Mouse (Mus musculus) adrenal gland, adult 8-10 months (tissue): Measurements from ENCODE around the gene 2610528A11Rik. TPM values are rescaled to one million over a fixed set of nuclear protein-coding genes. Genes with fewer than 3 reads are reported as not detected.
"Not testable (repeated sequence)": the region's sequence is repeated elsewhere in the genome, so short reads cannot be mapped to it uniquely, and the experiment has no call there.

Experiments
- DNase-seq: peaks from one replicate; pipeline ENCODE4 v3.0.0; 2022
- total RNA-seq, 4 experiments: library from RNA; stranded (reverse); gene quantifications; 2 replicates each; pipeline ENCODE4 v1.2.4; 2022

2610528A11Rik gene
- under 1 TPM; 0.49 to 0.89 (median 0.58) TPM for total RNA-seq

DNA sequence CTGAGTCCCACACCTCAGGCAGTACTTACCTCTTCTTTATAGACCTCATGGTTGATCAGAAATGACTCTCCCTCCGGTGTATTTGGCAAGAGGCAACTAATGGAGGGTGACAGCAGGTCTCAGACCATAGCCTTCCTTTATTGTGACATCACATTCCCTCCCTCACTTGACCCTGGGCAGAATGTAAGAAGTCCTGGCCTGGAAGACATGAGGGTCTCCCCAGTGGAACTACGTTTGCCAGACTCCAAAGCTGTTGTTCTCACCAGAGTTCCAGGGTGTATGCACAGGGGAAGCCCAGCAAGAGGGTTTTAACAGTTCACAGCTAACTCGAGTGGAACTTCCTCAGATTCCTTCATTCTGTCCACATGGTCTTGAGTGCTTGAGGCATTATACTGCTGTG is at the start of gene 2610528A11Rik:
Gene 2610528A11Rik (minus strand): TSS at position 101 of the 400 bp plus-strand sequence.
- DNase-seq, result no peak

DNA sequence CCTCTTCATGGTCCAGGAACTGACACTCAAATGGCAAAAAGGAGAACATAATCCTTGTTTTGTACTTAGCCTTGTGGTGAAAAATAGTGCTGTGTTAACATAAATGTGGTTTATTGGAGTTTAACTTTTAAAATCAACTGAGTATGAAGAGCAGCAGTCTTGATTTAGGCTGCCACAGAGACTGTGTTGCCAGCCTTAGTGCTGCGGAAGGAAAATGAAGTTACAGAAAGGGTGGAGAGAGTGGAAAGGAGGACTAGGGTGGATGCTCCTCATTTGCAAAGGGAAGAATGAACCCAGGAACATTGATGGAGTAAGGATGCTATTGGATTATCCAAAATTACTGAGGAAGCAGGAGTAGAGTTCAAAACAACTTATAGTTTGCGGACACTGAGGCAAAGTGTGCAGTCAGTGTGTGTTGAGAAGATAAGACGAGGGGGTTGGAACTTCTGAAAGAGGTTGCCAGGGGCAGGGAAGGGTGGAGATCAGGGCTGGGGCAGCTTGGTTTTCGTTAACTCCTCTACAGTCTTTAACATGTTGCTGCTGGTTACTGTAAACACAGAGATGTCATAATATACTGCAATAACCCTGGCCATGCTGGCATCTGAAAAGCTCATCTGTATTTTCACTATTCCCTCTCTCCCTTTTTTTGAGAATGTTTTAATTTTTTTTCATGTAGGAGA is 49.6 kb upstream of the 2610528A11Rik start:
- DNase-seq, result no peak

DNA sequence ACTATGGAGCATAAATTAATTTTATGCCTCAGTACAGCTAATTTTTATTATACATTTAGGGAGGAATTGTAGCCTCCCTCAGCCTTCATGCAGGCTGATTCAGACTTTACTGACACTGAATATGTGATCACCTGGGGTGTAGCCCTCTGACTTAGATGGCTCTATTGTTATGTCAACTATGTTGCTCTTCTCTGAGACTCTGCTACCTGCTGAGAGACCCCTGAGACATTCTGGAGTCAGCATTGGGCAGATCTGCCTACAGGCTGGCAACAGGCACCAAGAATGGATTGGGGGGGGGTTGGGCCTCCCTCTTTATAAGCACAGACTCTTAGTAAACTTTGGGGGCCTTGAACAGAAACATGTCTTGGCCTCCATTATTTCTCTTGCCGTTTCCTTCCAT is 40.6 kb upstream of the 2610528A11Rik start:
- DNase-seq, result no peak

GRCm38 (mm10) chr14:37139051-37139710 is 25.4 kb upstream of the 2610528A11Rik start:
- no peak for DNase-seq

DNA sequence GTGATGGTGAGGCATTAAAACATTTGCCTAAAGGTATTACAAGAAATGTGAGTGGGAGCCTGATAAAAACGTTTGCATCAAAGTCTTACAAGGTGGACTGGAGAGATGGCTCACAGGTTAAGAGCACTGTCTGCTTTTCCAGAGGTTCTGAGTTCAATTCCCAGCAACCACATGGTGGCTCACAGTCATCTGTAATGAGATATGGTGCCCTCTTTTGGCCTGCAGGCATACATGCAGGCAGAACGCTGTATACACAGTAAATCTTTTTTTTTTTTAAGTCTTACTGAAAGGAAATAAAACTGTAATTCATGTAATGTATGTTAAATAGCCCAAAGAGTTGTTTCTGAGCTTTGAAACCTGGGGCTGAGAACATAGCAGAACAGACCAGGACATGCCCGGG is 23.8 kb upstream of the 2610528A11Rik start:
- DNase-seq, result not testable (repeated sequence)

DNA sequence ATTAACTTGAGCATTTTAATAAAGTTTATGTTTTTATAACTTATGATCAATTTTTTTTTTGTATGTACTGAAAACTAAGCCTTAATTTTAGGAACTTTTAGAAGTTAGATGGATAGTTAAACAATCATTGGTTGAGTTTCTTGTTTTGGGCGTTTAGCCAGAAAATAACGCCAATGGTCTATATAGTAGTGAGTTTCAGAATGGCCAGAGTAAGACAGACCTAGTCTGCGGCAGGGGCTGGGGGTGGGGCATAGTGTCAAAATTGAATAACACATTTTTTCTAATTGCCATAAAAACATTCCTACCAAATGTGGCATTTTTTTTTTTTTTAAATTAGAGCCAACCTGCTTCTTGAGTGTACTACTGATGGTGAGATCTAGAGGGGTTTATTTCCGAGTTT is 22.3 kb upstream of the 2610528A11Rik start:
- no peak for DNase-seq

DNA sequence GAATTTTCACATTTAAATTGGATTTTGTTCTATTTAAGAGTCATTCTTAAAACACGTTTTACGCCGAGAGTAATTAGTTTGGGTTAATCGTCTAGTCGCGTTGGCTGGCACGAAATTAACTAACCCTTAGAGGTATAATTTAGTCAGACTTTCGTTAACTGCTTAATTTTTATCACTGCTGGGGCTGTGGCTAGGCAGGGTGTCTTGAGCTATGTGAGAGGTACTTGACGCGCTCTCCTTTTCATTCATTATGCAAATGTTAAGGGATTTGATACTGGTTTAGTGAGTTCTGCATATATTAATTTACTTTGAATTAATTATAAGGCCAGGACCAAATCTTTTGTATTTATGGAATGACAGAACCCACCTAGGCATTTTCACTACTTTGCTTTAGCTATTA is 21.8 kb upstream of the 2610528A11Rik start:
- DNase-seq, result no peak

GRCm38 (mm10) chr14:37135127-37135593 is 21.3 kb upstream of the 2610528A11Rik start, which contains the start of gene Ghitm:
Gene Ghitm (minus strand): TSS chr14:37135272.
- DNase-seq, result peak; percentile 98

DNA sequence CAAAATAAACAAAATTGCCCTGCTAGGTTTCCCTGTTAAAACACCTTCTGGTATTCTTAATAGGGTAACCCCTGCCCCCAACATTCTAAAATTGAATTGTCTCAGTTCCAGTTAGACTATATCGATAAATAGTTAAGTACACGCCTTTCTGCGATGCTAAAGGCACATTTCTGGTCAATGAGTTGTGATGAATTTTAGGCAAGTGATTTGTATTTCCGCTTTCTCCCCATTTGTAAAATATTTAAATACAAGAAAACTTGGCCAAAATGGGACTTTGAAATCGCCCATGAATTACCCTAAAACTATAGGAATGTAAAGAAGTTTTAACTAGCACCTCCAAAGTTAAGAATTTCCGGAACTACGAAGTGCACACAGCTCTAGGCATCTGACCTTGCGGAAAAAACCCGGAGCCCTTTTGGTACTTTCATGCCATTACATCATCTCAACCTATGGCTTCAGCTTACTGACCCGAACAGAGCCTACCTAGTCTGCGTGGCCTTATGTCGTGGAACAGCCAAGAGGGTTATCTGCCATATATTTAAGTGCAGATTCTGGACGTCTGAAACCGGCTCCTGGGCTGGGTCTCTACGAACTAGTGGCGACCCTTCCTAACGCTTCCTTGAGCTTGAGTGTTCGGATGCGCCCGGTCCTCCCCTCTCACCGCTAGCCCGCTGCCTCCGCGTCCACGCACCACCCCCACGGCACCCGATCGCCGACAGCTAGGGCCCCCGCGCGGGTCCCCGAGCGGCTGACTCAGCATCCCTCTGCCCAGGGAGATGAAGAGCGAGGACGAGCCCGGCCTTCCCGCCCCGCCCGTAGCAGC is 20.7 kb upstream of the 2610528A11Rik start:
- no peak for DNase-seq

DNA sequence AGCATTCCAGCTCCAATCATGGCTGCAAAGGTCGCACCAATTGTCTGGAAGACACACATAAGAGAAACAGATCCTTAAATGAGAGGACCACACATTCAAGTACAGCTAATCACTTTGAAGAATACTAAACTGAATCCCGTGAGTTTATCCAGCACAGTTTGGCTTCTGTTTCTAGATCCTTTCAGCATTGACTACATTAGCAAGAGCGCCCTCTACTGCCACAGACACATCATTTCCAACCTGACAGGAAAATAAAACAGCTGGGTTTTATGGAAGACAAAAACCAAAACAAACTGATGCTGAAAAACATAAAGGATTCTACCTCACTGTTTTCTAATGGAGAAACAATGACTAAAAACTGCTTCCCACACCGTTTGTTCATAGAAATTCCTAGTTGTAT is 13.8 kb upstream of the 2610528A11Rik start:
- no peak for DNase-seq

DNA sequence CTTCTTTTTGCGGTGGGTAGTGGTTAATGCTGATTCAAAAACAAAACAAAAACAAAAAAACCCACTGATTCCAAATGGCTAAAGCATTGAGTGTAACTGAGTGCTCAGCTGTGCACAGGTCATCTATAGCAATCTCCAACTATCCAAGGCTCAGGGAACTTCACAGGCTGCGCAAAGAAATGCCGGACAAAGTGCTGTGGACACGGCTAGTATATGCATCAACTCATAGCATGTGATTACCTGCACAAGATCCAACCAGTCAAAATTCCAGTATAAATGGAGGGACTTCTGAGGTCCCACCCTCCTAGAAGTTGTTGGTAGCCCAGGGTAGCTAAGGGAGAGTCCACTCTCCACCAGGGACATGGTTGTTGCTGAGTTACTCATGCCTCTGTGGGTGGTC is 5.4 kb upstream of the 2610528A11Rik start:
- DNase-seq, result no peak

DNA sequence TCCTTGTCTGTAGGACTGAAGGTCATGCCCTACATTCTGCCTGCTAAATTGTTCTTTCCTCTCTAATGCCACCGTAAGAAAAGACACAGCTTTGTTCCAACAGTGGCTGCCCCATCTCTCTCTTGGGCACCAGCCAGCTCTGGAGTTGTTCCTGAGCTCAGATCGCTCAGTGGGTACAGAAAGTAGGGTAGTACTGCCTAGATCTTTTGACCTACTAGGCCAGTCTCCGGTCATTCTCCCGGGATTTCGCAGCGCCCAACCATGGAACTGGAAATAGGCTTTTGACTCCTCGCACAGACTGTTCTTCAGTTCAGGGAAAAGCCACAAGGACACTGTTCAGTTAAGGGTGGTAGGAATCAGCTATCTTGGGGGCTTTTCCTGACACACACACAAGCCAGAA is 891 bp downstream of the 2610528A11Rik start:
- no peak for DNase-seq

GRCm38 (mm10) chr14:37111371-37111770 is 2.5 kb downstream of the 2610528A11Rik start:
- no peak for DNase-seq

GRCm38 (mm10) chr14:37110456-37110855 is 3.4 kb downstream of the 2610528A11Rik start:
- DNase-seq, result no peak

GRCm38 (mm10) chr14:37109975-37110374 is 3.8 kb downstream of the 2610528A11Rik start:
- DNase-seq, result no peak

DNA sequence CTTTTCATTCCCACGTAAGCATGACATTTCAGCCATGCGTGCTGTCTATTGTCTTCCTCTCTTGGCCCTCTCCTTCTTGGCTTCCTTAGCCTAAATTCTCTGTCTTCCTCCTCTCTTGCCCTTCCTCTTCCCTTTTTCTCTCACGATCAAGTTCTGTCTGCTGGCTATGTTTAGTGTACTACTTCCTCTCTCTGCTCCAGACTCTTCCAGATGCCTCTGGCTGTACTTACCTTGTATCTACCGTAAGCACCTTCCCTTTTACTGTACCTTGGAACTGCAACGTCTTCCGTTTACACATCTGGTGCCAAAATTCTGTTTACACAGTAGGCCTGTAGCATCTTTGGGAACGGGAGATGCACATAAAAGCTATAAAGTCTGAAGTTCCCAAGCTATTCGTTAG is 4.4 kb downstream of the 2610528A11Rik start:
- DNase-seq, result no peak

DNA sequence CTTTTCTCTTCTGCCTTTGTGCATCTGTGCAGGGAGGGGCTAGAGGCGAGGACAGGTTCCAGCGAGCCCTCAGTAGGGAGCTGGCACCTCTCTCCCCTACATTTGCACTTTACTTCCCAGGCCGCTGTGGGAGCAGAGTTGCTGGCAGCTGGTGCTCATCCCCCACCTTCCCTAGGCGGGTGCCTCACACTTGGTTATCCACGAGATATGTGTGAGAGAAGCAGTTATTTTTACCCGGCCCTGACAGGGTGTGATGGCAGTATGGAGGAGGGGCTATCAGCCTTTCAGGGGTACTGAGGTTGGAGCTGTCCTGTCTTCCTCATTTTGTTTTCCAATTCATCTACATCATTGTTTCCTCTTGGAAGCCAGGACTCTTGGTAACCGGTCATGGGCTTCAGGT is 8.0 kb downstream of the 2610528A11Rik start:
- DNase-seq, result no peak

DNA sequence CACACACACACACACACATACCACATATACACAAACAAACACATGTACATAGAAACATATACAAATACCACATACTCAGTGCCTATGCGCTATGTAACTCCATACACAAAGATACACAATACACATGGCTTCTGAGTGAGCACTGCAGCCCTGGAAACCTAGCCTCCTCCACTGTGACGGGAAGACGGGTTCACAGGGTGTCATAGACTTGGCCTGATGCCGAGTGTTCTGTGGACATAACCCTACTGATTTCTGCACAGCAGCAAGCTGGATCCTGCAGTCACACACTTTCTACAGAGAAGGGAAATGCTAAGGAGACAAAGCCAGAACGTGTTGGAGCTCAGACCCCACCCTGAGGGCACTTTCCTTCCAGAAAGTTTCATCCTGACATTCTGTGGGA is 9.1 kb downstream of the 2610528A11Rik start:
- no peak for DNase-seq

GRCm38 (mm10) chr14:37102484-37102883 is 11.3 kb downstream of the 2610528A11Rik start:
- DNase-seq, result no peak

GRCm38 (mm10) chr14:37101531-37101930 is 12.3 kb downstream of the 2610528A11Rik start:
- DNase-seq, result no peak

DNA sequence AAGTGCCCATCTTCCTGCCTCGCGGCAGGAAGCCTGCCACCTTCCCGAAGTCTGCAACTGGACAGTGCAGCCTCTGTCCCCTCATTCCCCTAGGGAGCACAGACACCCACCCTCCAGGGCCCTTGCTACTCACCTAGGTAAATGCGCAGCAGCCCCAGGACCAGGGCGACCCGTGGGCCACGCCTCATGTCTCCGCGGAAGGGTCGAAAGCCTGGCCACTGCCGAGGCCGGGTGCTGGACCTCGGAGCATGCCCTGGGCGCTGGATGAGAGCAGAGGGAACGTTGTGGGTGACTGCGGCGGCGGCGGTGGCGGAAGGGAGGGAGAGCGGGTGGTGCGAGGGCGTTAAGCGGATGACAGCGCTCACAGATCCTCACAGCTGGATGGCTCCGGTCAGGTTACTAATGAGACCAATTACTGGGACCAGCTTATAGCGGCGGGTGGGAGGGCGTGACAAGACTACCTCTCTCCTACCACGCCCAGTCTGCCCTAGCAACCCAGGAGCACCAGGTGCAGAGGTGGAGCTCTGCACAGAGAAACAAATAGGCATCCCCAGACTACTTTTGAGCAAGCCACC is 15.8 kb downstream of the 2610528A11Rik start, which contains the start of gene Cdhr1:
Gene Cdhr1 (minus strand): TSS at position 392 of the 575 bp plus-strand sequence.
- no peak for DNase-seq

GRCm38 (mm10) chr14:37095556-37095955 is 18.3 kb downstream of the 2610528A11Rik start:
- no peak for DNase-seq

- DNase-seq, result no peak
These were observed 19.4 kb downstream of the 2610528A11Rik start for GRCm38 (mm10) chr14:37094436-37094835.
